Mouse (Mus musculus) kidney, adult 2 months (tissue): ENCODE measurements at regions not wholly inside any gene's neighbourhood (a gene's known extent, or its start where the extent isn't known, plus 50 kb on each side); places are given as distances from the start of the nearest gene placed in this dataset.

Experiments used
- CTCF ChIP-seq: fragments of 200-500 bp; conservative IDR thresholded peaks from 2 replicates; pipeline ENCODE4 v1.5.1; 2011; ENCODE audit warnings: low read depth, mild to moderate bottlenecking, control low read depth, low read length, moderate library complexity, mixed read lengths; ENCODE audit not compliant: insufficient read depth, insufficient read length
- POLR2A ChIP-seq: fragments of 200-500 bp; IDR thresholded peaks from one replicate; pipeline ENCODE4 v1.6.1; 2011; ENCODE audit warnings: low read depth, low read length, control low read depth

DNA sequence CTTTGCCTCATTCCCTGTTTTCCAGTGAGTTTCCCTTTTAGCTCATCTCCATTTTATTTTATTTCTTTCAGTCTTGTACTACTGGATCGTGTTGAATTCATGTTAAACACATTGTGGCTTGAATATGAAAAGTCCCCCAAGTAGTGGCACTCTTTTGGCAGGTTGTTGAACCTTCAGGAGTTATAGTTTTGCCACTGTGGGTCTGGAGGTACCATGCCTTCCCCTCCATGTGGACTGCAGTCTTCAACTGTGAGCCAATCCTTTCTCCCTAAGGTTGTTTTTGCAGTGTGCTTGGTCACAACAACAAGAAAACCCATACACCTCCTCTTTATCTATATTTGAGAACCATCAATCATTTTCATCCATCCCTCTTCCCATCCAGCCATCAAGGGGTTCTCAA is 88.9 kb upstream of the Nrp1 start:
- no peak for TF ChIP-seq CTCF
- TF ChIP-seq POLR2A: no peak
